Mouse (Mus musculus): ENCODE measurements at regions not wholly inside any gene's neighbourhood (a gene's known extent, or its start where the extent isn't known, plus 50 kb on each side); places are given as distances from the start of the nearest gene placed in this dataset.

DNA sequence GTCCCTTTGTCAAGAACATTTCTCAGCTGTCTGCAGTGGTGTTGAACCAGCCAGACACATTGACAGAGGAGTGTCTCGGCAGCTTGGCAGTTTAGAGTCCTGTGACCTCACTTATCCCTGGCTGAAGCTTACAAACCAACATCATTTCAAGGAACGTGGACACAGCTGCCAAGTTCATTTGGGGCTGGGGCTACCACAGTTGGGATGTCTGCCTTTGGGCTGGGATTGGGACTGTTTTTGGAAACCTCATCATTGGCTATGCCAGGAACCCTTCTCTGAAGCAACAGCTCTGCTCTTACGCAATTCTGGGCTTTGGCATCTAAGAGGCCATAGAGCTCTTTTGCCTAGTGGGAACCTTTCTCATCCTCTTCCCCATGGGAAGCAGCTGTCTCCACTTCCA lies 200.4 kb downstream of the Gm15262 start:
- no peak for DNase-seq (ENCODE audit: low spot score in 2 of 2)

DNA sequence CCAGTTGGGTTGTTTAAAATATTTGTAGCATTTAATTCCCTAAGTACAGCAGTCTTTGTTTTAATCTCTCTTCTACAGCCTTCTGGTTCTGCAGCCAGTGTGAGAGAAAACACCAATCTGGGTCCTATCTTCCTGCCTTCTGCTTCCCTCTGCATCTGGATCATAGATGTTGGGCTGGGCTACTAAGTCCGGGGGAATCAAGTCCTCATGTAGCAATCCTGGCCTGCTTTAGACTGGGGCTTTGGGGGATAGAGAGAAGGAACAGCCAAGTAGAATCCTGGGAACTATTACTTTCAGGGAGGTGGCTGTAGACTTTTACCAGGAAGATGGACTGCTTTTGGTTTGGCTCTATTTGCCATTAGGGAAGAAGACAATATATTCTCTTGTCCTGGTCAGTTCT lies 205.5 kb upstream of the Rai2 start:
- DNase-seq (ENCODE audit: low spot score in 2 of 2) = no peak

DNA sequence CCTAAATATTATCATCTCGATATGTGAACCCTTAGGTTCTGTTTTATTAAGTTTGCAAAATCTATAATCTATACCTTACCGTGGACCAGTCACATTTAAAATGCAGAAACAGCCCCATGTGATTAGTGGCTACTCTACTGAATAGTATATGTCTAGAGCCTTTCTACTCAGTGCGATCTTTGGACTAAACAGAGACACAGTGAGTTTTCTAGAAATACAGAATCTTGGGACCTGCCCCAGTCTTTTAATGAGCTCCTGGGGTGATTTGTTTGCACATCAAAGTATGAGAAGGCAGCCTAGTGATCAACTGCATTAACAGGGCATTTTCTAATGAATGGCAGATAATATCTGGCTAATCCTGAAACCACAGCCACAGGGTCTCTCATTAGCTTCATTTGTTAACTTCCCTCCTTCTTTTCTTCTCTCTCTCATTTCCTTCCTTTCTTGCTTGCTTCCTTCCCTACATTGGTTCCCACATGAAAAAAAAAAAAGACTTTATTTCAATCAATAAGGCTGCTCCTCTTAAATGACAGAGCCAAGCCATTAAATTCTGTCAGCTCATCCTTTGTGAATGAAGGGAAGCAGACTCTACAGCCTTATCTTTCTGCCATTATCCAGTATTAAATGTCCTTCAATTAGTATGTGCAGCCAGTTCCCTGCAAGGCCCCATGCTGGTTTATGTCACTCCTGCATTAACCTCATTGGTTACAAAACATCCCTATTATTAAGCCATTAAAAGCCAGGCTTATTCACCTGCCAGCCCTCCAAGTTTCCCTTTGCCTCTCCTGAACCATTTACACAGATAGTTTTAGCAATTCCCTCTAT lies 193.2 kb upstream of the Rai2 start:
- DNase-seq (ENCODE audit: low spot score in 2 of 2) = no peak

DNA sequence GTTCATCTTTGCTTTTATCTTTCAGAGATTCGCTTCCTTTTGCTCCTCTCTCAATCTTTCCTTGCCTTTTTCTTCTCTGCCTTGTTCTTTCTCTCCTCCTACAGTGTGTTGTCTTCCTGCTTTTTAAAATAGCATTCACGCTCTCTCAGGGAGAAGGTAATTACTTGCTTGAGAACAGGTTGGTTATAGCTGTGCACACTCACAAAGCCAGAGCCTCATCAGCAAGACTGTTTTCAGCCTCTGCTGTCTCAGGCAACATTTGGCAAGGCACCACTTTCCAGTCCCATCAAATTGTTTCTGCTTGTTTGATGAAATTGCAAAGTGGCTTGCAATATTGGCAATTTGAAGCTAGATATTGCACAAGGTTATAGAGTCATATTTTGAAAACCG lies 192.6 kb upstream of the Rai2 start:
- DNase-seq (ENCODE audit: low spot score in 2 of 2) = no peak

DNA sequence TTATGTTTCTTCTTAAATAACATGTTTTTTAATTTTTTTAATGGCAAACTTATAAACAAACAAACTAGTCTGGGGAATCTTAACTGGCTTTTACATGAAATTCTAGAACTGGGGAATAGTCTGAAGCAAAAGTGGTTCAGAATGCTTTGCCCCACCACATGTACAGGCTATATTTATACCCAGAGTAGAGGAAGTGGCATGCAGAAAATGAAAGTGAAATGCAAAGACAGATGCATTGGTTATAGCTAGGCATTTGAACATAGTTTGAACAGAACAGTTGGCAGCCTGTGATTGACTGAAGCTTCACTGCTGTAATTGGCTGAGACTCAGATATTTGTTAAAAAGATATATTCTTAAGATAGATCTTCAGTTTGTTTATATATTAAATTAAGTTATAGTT lies 179.6 kb upstream of the Rai2 start:
- peak in 1 of 2 experiments; percentile 0 for DNase-seq (ENCODE audit: low spot score in 2 of 2)

DNA sequence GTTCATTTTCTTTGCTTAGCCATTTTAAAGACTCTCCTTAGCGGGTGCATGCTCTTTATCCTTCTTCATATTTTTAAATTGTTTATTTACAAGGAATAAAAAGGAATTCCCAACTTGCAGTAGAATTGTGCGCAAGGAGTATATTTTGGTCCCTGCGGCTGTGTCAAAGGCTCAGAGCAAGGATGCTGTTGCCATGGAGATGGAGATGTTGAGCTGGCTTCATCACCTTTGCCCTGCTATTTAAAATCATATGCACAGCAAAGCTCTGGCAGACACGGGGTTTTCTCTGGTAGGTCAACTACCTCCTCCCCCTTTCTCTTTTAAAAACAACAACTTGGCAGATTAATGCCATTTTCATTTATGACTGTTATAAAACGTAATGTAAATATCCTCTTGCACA lies 160.0 kb upstream of the Rai2 start:
- DNase-seq (ENCODE audit: low spot score in 2 of 2) = no peak

DNA sequence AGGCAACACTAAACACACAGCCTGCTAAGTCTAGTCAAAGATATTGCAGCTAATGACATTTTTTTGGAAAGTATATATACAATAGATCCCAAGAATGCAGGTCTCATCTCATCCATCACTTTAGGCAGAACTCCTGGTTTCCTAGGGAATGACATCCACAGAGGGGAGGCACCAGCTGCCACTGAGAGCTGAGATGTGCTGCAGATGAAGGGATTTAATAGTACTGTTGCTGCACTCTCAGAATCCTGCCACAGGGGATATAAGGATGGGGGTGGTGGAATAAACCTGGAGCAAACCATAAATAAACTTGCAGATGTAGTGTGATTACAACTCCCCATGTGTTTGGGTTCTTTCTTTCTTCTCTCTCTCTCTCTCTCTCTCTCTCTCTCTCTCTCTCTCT lies 158.4 kb upstream of the Rai2 start:
- DNase-seq (ENCODE audit: low spot score in 2 of 2) = no peak

DNA sequence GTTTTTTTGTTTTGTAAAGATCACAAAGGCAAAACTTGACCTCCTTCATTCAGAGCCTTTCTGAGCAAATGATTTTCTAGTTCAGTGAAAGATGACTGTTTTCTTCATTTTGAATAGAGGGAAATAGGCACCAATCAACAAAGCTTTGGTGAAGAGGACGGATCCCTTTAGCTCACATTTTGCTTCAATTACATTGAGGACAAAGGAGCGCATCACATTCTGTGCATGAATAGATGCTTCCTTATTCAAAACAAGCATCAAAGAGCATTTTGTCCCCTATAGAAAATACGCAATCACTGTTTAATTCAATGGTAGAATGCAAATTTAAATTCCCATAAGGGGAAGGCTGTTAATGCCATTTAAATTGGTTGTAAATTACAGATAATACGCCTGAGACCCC lies 150.4 kb upstream of the Rai2 start:
- no peak for DNase-seq (ENCODE audit: low spot score in 2 of 2)

DNA sequence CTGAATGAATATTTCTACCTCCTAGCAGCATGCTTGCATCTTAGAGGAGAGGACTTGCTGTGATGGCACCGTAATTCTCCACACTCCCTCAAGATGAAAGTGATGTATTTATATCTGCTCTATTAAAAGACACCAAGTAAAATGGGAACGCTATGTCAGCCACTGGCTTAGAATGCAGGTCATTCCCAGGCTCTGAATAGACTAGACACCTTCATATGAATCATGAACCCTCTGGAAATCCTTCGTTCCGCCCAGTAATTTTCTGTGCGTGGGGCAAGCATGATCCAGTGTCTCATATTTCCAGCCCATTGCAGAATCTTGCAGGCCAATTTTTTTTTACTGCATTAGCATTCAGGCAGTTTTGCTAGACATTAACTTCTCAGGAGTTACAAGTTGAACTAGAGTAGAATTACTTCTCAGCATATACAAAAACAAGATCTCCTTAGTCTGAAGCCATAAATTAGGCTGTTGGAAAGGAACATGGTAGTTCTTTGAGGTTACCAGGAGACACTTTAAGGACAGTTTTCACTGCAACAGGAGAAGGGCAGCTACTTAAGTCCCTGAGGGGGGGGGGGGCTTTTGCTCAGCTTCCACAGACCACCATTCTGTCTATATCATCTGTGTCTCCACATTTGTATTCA lies 134.7 kb upstream of the Rai2 start:
- DNase-seq (ENCODE audit: low spot score in 2 of 2) = no peak

DNA sequence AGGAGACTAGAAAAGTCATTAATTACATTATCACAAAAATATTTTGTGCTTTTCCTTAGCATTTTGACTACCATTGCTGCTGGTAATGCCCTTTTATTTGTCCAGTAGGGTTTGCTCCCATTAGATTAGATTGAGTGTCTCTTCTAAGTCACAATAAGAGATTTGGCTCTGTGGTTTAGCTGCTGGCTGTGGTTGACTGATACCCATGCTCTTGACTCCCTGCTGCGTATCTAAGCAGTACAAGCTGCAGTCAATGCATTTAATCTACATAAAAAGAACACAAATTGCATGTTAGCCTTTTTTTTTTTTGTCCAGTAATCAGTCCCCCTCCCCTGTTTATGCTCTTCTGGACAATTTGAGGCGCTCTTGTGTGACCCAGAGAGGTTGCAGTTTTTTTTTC lies 133.0 kb upstream of the Rai2 start:
- DNase-seq (ENCODE audit: low spot score in 2 of 2) = no peak

DNA sequence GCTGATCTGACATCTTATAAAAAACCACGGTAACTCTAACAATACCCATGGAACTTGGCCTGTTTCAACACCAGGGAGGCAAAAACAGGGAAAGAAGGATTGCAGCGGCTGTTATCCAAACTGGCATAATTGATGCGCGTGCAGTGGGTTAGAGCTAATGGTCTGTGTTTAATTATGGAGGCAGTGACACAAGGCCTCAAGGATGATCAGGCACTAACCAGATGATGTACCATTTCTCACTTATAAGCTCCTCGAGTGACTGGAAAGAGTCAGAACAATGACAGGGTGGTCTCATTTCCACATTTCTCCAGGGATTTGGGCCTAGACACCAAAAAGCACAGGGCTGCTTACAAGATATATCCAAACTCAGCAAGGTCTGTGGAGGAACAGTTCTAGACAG lies 83.0 kb upstream of the Rai2 start:
- DNase-seq (ENCODE audit: low spot score in 2 of 2) = no peak

DNA sequence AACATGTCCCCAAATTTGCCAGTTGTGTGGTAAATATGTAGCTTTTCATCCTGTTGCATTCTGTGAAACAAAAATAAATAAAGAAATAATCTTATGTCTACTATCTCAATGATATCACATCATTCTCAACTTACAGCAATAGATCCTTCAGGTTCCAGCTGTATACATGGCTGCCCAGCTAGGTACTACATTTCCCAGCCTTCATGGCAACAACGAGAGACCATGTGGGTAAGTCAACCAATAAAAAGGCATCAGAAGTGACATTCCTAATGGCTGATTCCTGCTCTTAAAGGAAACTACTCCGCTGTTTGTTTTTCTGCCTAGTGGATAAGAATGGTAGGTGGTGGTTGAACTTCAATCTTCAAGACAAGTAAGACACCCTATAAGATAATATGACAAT lies 82.5 kb upstream of the Rai2 start:
- no peak for DNase-seq (ENCODE audit: low spot score in 2 of 2)

DNA sequence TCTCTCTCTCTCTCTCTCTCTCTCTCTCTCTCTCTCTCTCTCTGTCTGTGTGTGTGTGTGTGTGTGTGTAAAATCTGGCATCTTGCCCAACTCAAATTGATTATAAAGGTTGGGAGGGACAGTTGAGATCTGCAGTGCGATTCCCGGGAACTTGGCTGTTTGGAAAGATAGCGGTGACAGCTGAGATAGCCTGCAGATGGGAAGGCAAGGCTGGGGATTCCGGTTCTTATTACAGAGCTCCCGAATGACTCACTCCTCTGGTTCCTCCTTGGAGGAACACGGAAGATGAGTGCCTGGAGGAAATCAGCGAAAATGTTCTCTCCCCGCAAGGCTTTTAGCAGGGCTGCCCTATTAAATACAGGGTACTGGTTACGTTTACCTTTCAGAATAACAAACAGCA lies 81.2 kb upstream of the Rai2 start:
- DNase-seq (ENCODE audit: low spot score in 2 of 2) = no peak

DNA sequence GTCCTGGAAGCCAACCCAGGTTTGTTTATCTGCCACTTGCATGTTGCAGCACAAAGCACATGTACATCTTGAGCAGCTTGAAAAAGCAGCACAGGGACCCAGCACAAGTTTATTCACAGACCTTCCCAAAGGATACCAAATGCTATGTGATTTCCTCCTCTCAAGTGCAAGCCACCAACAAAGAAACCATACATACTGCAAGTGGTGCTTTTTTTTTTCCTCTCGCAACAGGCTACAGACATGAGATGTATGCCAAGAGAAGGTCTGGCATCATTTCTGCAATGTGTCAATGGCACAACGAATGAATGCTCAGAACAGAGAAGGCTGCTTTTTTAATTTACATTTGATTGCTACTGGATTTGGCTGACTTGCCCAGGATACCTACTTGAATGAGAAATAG lies 63.8 kb upstream of the Rai2 start:
- no peak for DNase-seq (ENCODE audit: low spot score in 2 of 2)

DNA sequence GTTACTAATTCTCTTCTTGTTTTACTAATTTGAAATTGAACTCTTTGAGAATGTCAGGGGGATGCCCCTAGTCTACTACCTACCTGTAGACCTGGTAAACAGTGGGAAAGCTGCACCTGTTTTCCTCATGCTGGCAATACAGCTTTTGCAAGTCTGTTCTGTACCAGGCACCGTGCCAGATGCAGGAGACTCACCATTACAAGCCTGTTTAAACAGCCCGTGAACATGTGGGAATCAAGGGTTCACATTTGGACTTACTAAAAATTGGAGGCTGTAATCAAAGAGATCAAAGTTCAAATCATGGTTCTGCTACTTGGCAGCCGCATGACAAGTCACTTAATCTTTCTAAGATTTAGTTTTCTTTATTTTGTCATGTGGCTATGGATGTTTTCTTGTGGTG lies 56.8 kb upstream of the Rai2 start:
- DNase-seq (ENCODE audit: low spot score in 2 of 2) = no peak

DNA sequence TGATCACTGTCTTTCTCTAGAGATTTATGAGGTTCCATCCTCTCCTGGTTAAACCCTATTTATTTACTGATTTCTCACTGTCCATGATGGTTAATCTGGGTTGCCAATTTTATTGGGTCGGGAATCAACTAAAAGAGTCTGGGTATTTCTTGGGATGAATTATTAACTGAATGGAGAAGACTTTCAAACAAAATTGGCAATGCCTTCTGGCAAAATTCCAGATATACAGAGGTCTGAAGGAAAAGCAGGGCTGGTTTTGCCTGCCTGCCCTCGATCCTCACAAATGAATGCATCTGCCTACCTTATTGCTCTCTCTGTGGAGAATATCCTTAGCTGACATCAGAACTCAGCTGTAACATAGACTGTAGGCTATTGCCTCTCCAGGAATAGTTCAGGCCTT lies 54.9 kb upstream of the Rai2 start:
- DNase-seq (ENCODE audit: low spot score in 2 of 2) = no peak

Measured in natural killer cell, adult 2 months (primary cell).